ENCODE assay signal across 16 mouse cellular contexts in genomic region chr11:5868324-5868723, GRCm38 (mm10). TPM values are rescaled to one million over a fixed set of nuclear protein-coding genes. Genes with fewer than 3 reads are reported as not detected.
"Had no signal": no experiment of that assay in that cellular context is flagged by ENCODE, and none has a peak within 500 bp of the region (broad histone marks: within the 10 kb centered on the region; RNA-seq: fewer than 3 reads in every experiment).

No protein-coding gene starts in this region.

- H3K9me3 ChIP-seq: limb, embryonic 12.5 days; liver, embryonic 13.5 days; lung, embryonic 15.5 days; midbrain, embryonic 12.5 days; neural tube, embryonic 13.5 days had no signal

- H3K4me2 ChIP-seq: limb, embryonic 12.5 days; liver, embryonic 13.5 days; lung, embryonic 15.5 days; midbrain, embryonic 12.5 days; neural tube, embryonic 13.5 days had no signal

- H3K9ac ChIP-seq: limb, embryonic 12.5 days; liver, embryonic 13.5 days; liver, postnatal 0 days; lung, embryonic 15.5 days; midbrain, embryonic 12.5 days; neural tube, embryonic 13.5 days had no signal

- ATAC-seq: hindbrain, embryonic 16.5 days; inflammation-experienced regulatory T-cells, adult 6 months; intestine, postnatal 0 days; liver, postnatal 0 days; midbrain, embryonic 16.5 days had no signal

- H3K4me3 ChIP-seq: limb, embryonic 12.5 days; liver, embryonic 13.5 days; lung, embryonic 15.5 days; midbrain, embryonic 12.5 days; neural tube, embryonic 13.5 days had no signal

- DNase-seq: layer of hippocampus, adult 9-11 months; layer of hippocampus, postnatal 36 days; liver; liver, embryonic 13.5 days; liver, postnatal 0 days; retina, postnatal 1 day; thymus, postnatal 4 days had no signal

- H3K4me1 ChIP-seq: limb, embryonic 12.5 days; liver, embryonic 13.5 days; lung, embryonic 15.5 days; midbrain, embryonic 12.5 days; neural tube, embryonic 13.5 days had no signal

- H3K27me3 ChIP-seq: lung, embryonic 15.5 days had no signal

- H3K27ac ChIP-seq: limb, embryonic 12.5 days; liver, embryonic 13.5 days; lung, embryonic 15.5 days; midbrain, embryonic 12.5 days; neural tube, embryonic 13.5 days; stomach, postnatal 0 days had no signal

RNA-seq across cellular contexts. Expression of gene Myl7, which starts 30.3 kb away (rescaled TPM):
- polyA plus RNA-seq: hindbrain, embryonic 16.5 days; inflammation-experienced regulatory T-cells, adult 6 months; midbrain, embryonic 16.5 days had no signal
